Comparison of ENCODE assay signal across 7 mouse cellular contexts in genomic region chr16:91646681-91647419, GRCm38 (mm10). TPM values are rescaled to one million over a fixed set of nuclear protein-coding genes. Genes with fewer than 3 reads are reported as not detected.
DNase-seq lines count a peak whose midpoint lies in the region; ATAC-seq and TF ChIP-seq lines count a peak whose summit lies in the region.

Gene Gart (minus strand): TSS chr16:91646952.

- TF ChIP-seq CTCF in intestine, postnatal 0 days (IDR thresholded peaks at IDR 0.05; ENCODE audit: low read depth), result no peak
- no peak for TF ChIP-seq CTCF in small intestine, adult 2 months (IDR thresholded peaks at IDR 0.05; ENCODE audit: extremely low read depth, insufficient read length, insufficient replicate concordance, low read depth, low read length)

- peak; percentile 98 for TF ChIP-seq POLR2A in small intestine, adult 2 months (IDR thresholded peaks at IDR 0.05; ENCODE audit: low read depth, low read length)

- peak within 1 kb of the TSS; percentile 93 for H3K4me2 ChIP-seq in intestine, postnatal 0 days (replicated peaks; ENCODE audit: low read depth)
- H3K4me2 ChIP-seq in midbrain, embryonic 12.5 days (replicated peaks), result peak within 1 kb of the TSS; percentile 94

- DNase-seq in adrenal gland, adult 8-10 months, result peak; percentile 93
- peak; percentile 90 for DNase-seq in embryo, embryonic 9.5 days (ENCODE audit: extremely low spot score)
- DNase-seq in gonadal fat pad, adult 2 months (ENCODE audit: low read depth), result no peak
- peak; percentile 95 for DNase-seq in left cerebral cortex, postnatal 4 days

- H3K9ac ChIP-seq in intestine, postnatal 0 days (ENCODE audit: low read depth, low read length), result peak within 1 kb of the TSS; percentile 81
- peak within 1 kb of the TSS; percentile 84 for H3K9ac ChIP-seq in midbrain, embryonic 12.5 days (replicated peaks)

- H3K9me3 ChIP-seq in intestine, postnatal 0 days (ENCODE audit: control insufficient read depth), result no peaks in the 10 kb centered on the region
- no peaks in the 10 kb centered on the region for H3K9me3 ChIP-seq in midbrain, embryonic 12.5 days

- WGBS in intestine, postnatal 0 days, result under 1% methylated on average over 59 of the region's 59 CpGs
- WGBS in midbrain, embryonic 12.5 days, result under 1% methylated on average over 59 of the region's 59 CpGs
- WGBS in small intestine, adult 2 months, result under 1% methylated on average over 59 of the region's 59 CpGs

- peak within 1 kb of the TSS; percentile 99 for H3K27ac ChIP-seq in intestine, postnatal 0 days (ENCODE audit: low read depth, low read length)
- peak within 1 kb of the TSS; percentile 98 for H3K27ac ChIP-seq in midbrain, embryonic 12.5 days (replicated peaks)
- H3K27ac ChIP-seq in small intestine, adult 2 months (ENCODE audit: insufficient read depth, low read depth, low read length), result peak within 1 kb of the TSS; percentile 97

- intact Hi-C loops in left cerebral cortex, postnatal 4 days (cut with DNase I), result no loop called here

- H3K27me3 ChIP-seq in intestine, postnatal 0 days (replicated peaks; ENCODE audit: control insufficient read depth, insufficient read depth, low read length), result no peaks in the 10 kb centered on the region
- no peaks in the 10 kb centered on the region for H3K27me3 ChIP-seq in midbrain, embryonic 12.5 days
- H3K27me3 ChIP-seq in small intestine, adult 2 months (ENCODE audit: control insufficient read depth, insufficient read depth, low read length), result no peaks in the 10 kb centered on the region

- peaks cover 17% of the 10 kb centered on the region for H3K36me3 ChIP-seq in intestine, postnatal 0 days (ENCODE audit: control insufficient read depth, insufficient read depth)
- H3K36me3 ChIP-seq in midbrain, embryonic 12.5 days, result peaks cover 14% of the 10 kb centered on the region
- H3K36me3 ChIP-seq in small intestine, adult 2 months (ENCODE audit: control insufficient read depth, insufficient read depth, low read length), result peaks cover 9% of the 10 kb centered on the region

- H3K4me1 ChIP-seq in intestine, postnatal 0 days (replicated peaks; ENCODE audit: control insufficient read depth, insufficient read depth, low read length), result no peaks in the 10 kb centered on the region
- peaks cover 15% of the 10 kb centered on the region for H3K4me1 ChIP-seq in midbrain, embryonic 12.5 days
- no peaks in the 10 kb centered on the region for H3K4me1 ChIP-seq in small intestine, adult 2 months (ENCODE audit: control insufficient read depth, insufficient read depth, insufficient read length, low read length)

- H3K4me3 ChIP-seq in intestine, postnatal 0 days (ENCODE audit: low read depth, low read length), result peak within 1 kb of the TSS; percentile 80
- peak within 1 kb of the TSS; percentile 85 for H3K4me3 ChIP-seq in midbrain, embryonic 12.5 days
- H3K4me3 ChIP-seq in small intestine, adult 2 months (ENCODE audit: low read depth, low read length), result peak within 1 kb of the TSS; percentile 88

- peak; percentile 84 for ATAC-seq in intestine, postnatal 0 days
- ATAC-seq in midbrain, embryonic 12.5 days (ENCODE audit: low FRiP score, low read depth), result peak; percentile 89

RNA-seq across cellular contexts. Expression of gene Gart, which starts in this region (rescaled TPM):
- 100 to 1,000 TPM; 112 to 153 (median 129) TPM for total RNA-seq in adrenal gland, adult 8-10 months (2022)
- polyA plus RNA-seq in gonadal fat pad, adult 2 months (2012; rRNA removed), result 35.3 and 36.3 TPM in 2 replicates
- 19.0 and 23.8 TPM in 2 replicates for polyA plus RNA-seq in intestine, postnatal 0 days (2015; fragmentation: Nextera tagmentation; extraction: Ambion mirVana)
- 10 to 100 TPM; 58.8 to 60.1 TPM for total RNA-seq in left cerebral cortex, postnatal 4 days (2021)
- 100 and 102 TPM in 2 replicates for polyA plus RNA-seq in midbrain, embryonic 12.5 days (2016; fragmentation: Nextera tagmentation; extraction: Ambion mirVana)
- 10.9 and 22.3 TPM in 2 replicates for polyA plus RNA-seq in small intestine, adult 2 months (2012; rRNA removed)
